Mouse (Mus musculus): Measurements from ENCODE around the gene Iqschfp. TPM values are rescaled to one million over a fixed set of nuclear protein-coding genes. Genes with fewer than 3 reads are reported as not detected.

Gene Iqschfp
- polyA plus RNA-seq, 2 experiments from 2014 or later, result not detected

DNA sequence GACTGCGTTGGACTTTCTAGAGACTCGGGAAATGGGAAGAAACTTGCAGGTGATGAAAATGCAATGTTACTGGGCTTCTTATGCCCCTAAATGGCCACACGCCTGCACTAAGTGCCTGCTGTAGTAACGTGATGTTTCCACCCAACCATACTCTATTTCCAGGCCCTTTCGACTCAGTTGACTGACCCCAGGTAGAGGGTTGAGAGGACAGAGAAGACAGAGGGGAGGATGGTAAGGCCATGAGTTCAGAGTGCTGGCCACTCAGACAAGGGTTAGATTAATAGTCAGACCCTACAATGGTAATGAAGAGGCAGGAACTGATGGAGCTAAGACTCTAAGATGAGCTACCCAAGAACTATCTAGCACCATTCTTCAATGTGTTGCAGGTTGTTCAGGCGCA lies 768.0 kb downstream of the Iqschfp start:
- no peak for ATAC-seq

- no peak for ATAC-seq
Observed at GRCm38 (mm10) chr3:68660538-68660937, 768.5 kb downstream of the Iqschfp start.

DNA sequence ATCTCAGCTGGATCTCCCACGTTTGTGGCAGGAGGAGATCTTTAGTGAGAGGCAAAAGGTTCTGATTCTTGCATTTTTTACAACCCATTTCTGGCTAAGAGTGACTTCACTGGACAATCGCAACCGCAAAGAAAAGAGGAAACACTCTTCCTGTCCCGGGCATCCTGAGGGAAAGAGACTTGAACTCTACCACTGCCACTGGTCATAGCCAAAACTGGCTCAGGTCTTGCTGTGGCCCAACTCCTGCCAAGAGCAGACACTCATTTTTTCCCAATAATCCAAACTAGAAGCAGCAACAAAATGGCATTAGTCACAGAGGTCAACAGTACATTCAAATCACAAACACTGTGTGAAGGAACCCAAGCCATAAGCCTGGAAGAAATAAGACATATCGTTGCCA lies 770.4 kb downstream of the Iqschfp start:
- ATAC-seq, result no peak

DNA sequence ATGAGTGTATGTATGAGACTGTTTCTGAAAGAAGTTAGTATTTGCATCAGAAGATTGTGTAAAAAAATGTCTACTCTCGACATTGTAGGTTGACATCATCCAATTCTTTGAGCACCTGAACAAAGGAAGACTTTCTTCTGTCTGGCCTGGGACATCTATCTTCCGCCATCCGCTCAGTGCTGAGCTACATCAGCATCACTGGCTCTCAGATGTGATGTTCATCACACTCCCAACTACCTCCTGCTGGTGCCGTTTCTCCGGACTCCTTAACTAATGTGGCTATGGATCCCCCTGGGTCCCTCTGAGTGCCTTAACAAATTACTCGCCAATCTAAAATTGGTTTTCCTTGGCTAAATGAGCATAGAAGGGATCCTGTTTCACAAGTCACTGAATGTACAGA lies 772.3 kb downstream of the Iqschfp start:
- ATAC-seq, result no peak

- ATAC-seq, result no peak
Observed at GRCm38 (mm10) chr3:68666377-68666776, 774.3 kb downstream of the Iqschfp start.

DNA sequence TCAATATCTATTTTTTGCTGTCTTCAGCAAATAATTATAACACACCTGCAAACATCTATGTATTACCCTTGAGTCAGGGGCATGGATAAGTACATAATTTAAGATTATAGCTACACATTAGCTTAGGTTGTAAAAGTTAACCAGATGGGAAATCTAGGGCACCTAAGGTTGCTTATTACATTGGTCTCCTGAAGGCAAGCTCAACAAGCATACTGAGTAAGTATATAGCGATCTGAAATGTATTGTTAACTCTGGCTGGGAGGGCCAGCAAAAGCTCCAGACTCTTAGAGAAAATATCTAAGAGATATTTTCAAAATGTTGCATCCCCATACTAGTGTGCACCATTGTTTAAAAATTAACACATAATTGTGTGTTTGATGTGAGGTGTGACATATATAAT lies 775.8 kb downstream of the Iqschfp start:
- no peak for ATAC-seq

DNA sequence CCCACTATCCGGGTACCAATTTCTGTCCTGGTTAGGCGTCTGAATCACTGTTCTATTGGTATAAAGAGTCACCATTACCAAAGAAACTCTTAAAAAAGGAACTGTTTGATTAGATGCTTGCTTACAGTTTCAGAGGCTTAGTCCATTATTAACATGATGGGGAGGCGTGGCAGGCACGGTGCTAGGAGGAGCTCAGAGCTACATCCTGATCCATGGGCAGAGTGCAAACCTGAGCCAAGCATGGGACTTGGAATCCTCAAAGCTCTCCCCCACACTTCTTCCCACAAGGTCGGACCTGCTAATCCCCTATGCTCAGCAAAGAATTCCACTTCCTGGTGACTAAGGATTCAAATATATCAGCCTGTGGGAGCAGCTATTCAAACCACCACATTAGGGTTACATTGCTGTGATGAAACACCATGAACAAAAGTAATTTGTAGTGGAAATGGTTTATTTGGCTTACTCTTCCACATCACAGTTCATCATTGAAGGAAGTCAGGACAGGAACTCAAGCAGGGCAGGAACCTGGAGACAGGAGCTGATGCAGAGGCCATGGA lies 777.5 kb downstream of the Iqschfp start:
- no peak for ATAC-seq

- ATAC-seq, result no peak
Observed at GRCm38 (mm10) chr3:68674721-68675120, 782.7 kb downstream of the Iqschfp start.

GRCm38 (mm10) chr3:68675216-68675835 lies 783.3 kb downstream of the Iqschfp start:
- no peak for ATAC-seq

Other genes starting within 250 kb of the Iqschfp start
- not detected for gene Iqcj, start within 50 bp of the Iqschfp start, polyA plus RNA-seq (2017; shearing (Covaris generic))
- under 1 TPM in 1 of 2 experiments, not detected in 1; 0.22 TPM for gene Schip1, start 172.6 kb downstream of the Iqschfp start, polyA plus RNA-seq (2017; shearing (Covaris generic))